Mouse (Mus musculus) spleen, adult 2 months (tissue): ENCODE measurements at regions not wholly inside any gene's neighbourhood (a gene's known extent, or its start where the extent isn't known, plus 50 kb on each side); places are given as distances from the start of the nearest gene placed in this dataset.

Experiments
- DNase-seq, 2 experiments: peaks; one replicate each; pipeline versions ENCODE4 v3.0.0 to v3.0.0-alpha.2; 2012 to 2021; ENCODE audit warnings: low spot score in 2 of 2, low read depth in 1 of 2
- H3K27ac ChIP-seq: fragments of 200-500 bp; 2 replicates; pipeline ENCODE4 v1.5.1; 2012; ENCODE audit warnings: low read length, inconsistent platforms; ENCODE audit not compliant: insufficient read depth
- H3K27me3 ChIP-seq: fragments of 200-500 bp; 2 replicates; pipeline ENCODE4 v1.6.1; 2012; ENCODE audit warnings: mild to moderate bottlenecking, moderate library complexity, low read length, inconsistent platforms; ENCODE audit not compliant: control insufficient read depth, insufficient read depth
- H3K36me3 ChIP-seq: fragments of 200-500 bp; 2 replicates; pipeline ENCODE4 v1.6.1; 2012; ENCODE audit warnings: mild to moderate bottlenecking, low read length, inconsistent platforms; ENCODE audit not compliant: control insufficient read depth, insufficient read depth
- H3K4me1 ChIP-seq: fragments of 200-500 bp; 2 replicates; pipeline ENCODE4 v1.6.1; 2011; ENCODE audit warnings: inconsistent platforms; ENCODE audit not compliant: control insufficient read depth, insufficient read depth, insufficient read length
- H3K4me3 ChIP-seq: fragments of 200-500 bp; 2 replicates; pipeline ENCODE4 v1.5.1; 2011; ENCODE audit warnings: mild to moderate bottlenecking, inconsistent platforms; ENCODE audit not compliant: insufficient read depth, insufficient read length; ENCODE audit errors: extremely low read depth
- CTCF ChIP-seq: fragments of 200-500 bp; IDR thresholded peaks from 2 replicates; pipeline ENCODE4 v1.5.1; 2011; ENCODE audit warnings: mild to moderate bottlenecking, inconsistent platforms; ENCODE audit not compliant: insufficient read depth, insufficient read length, insufficient replicate concordance; ENCODE audit errors: extremely low read depth
- POLR2A ChIP-seq: fragments of 200-500 bp; IDR thresholded peaks from 2 replicates; pipeline ENCODE4 v1.6.1; 2011; ENCODE audit warnings: low read depth, low read length, inconsistent platforms
- WGBS: fragments of 180-500 bp; shearing (Covaris S2); methylation state at CpG from one replicate; pipeline ENCODE4 v1.1.7; 2018; 5-methylcytosine and 5-hydroxymethylcytosine counted together

DNA sequence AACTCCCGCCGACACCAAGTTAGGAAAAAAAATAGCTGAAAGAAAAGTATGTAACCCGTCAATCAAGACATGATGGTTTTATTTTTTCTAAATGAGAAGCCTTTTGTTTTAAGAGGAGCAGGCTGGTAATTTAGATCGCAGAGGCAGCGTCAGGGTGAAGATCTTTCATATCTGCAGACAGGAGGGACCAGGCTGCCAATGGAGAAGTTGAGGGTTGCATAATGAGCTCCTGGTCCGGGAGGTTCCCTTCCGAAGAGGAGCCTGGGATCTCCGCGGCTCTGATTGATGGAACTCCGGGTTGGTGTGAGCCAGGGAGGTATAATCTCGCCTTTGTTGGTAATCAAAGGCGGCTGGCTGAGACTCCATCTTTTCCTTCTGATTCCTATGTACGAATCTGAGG lies 168.8 kb upstream of the Mvb12b start:
- Histone ChIP-seq H3K27me3 (no peaks in the 10 kb centered on the region), H3K4me3 (no peak overlapping the region), H3K27ac (no peak overlapping the region), H3K36me3 (no peaks in the 10 kb centered on the region), H3K4me1 (no peaks in the 10 kb centered on the region)
- WGBS = 85% methylated on average over 13 of the region's 13 CpGs
- no peak for TF ChIP-seq POLR2A
- TF ChIP-seq CTCF = no peak
- DNase-seq = no peak

- no peak for DNase-seq
- WGBS = 62% methylated on average over 5 of the region's 5 CpGs
- Histone ChIP-seq H3K4me1 (no peaks in the 10 kb centered on the region), H3K27me3 (no peaks in the 10 kb centered on the region), H3K27ac (no peak overlapping the region), H3K4me3 (no peak overlapping the region), H3K36me3 (no peaks in the 10 kb centered on the region)
- TF ChIP-seq POLR2A (no peak), CTCF (no peak)
Measured at GRCm38 (mm10) chr2:34043064-34043463, 155.3 kb upstream of the Mvb12b start.

GRCm38 (mm10) chr2:34042336-34042735 lies 154.6 kb upstream of the Mvb12b start:
- Histone ChIP-seq H3K27me3 (no peaks in the 10 kb centered on the region), H3K27ac (no peak overlapping the region), H3K4me3 (no peak overlapping the region), H3K4me1 (no peaks in the 10 kb centered on the region), H3K36me3 (no peaks in the 10 kb centered on the region)
- 6% methylated on average over 7 of the region's 7 CpGs for WGBS
- DNase-seq = peak in 1 of 2 experiments; percentile 8
- TF ChIP-seq POLR2A (no peak), CTCF (no peak)

DNA sequence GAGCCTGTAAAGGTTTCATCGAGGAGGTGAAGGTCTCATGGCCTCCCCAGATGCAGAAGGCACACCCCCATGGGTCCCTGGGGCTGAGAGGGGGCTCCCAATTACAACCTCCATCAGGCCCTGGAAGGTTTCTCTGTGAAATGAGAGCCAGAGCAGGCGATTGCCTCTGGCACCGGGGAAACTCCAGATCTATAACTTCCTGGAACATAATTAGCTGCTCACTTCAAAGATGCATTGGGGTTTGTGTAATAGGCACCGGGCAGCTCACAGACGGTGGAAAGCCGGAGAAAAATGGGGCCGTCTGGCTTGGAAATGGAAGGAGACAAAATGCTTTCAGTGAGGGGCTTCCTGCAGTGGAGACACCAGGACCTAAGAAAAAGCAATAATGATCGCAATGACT lies 151.2 kb upstream of the Mvb12b start:
- 78% methylated on average over 8 of the region's 8 CpGs for WGBS
- Histone ChIP-seq H3K27me3 (no peaks in the 10 kb centered on the region), H3K27ac (no peak overlapping the region), H3K36me3 (no peaks in the 10 kb centered on the region), H3K4me1 (no peaks in the 10 kb centered on the region), H3K4me3 (no peak overlapping the region)
- no peak for DNase-seq
- TF ChIP-seq CTCF (no peak), POLR2A (no peak)

DNA sequence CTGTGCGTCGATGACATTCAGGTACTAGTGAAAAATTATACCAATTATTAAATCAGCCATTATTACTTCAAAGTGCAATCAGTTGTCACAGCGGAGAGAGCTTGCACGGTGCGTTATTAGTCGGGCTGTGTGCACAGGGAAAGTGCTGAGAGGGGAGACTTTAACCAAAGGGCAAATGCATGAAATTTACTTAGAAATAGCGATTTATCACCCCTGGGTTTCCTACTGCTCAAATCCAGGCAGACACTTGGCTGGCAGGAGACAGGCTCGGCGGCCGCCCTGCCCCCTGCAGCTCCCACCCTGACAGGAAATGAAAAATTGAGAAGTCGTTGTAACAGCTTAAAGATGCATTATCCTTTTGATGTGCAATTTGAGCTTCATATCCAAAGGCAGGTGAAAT lies 145.5 kb upstream of the Mvb12b start:
- no peak for DNase-seq
- 49% methylated on average over 11 of the region's 11 CpGs for whole genome bisulfite sequencing
- Histone ChIP-seq H3K36me3 (no peaks in the 10 kb centered on the region), H3K4me3 (no peak overlapping the region), H3K27ac (no peak overlapping the region), H3K4me1 (no peaks in the 10 kb centered on the region), H3K27me3 (no peaks in the 10 kb centered on the region)
- TF ChIP-seq POLR2A (no peak), CTCF (no peak)

- WGBS = 70% methylated on average over 7 of the region's 7 CpGs
- DNase-seq = no peak
- Histone ChIP-seq H3K36me3 (no peaks in the 10 kb centered on the region), H3K27ac (no peak overlapping the region), H3K27me3 (no peaks in the 10 kb centered on the region), H3K4me1 (no peaks in the 10 kb centered on the region), H3K4me3 (no peak overlapping the region)
- TF ChIP-seq POLR2A (no peak), CTCF (no peak)
Measured at GRCm38 (mm10) chr2:34031421-34031820, 143.7 kb upstream of the Mvb12b start.

GRCm38 (mm10) chr2:34031001-34031412 lies 143.3 kb upstream of the Mvb12b start:
- Histone ChIP-seq H3K4me3 (no peak overlapping the region), H3K27ac (no peak overlapping the region), H3K4me1 (no peaks in the 10 kb centered on the region), H3K27me3 (no peaks in the 10 kb centered on the region), H3K36me3 (no peaks in the 10 kb centered on the region)
- no peak for DNase-seq
- WGBS = 61% methylated on average over 11 of the region's 11 CpGs
- TF ChIP-seq CTCF = no peak
- no peak for TF ChIP-seq POLR2A

DNA sequence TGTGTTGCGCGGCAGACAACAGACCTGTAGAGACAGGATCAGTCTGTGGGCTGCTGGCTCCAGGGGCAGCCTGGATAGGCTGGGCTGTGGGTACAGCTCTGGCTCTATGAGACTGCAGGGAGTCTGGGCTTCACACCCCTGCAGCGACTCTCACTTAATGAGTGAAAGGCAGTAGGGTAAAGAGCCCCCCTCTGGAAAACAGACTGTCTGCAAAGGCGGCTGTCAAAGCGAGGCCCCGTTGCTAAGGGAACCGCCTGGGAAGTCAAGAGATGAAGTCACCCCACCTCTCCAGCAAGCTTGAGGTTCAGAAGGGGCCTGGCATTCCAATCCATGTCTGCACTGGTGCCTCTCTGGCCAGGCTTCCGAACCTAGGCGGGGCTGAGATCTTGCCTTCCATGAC lies 139.7 kb upstream of the Mvb12b start:
- Histone ChIP-seq H3K4me1 (no peaks in the 10 kb centered on the region), H3K4me3 (no peak overlapping the region), H3K36me3 (no peaks in the 10 kb centered on the region), H3K27me3 (no peaks in the 10 kb centered on the region), H3K27ac (no peak overlapping the region)
- 80% methylated on average over 9 of the region's 9 CpGs for WGBS
- TF ChIP-seq POLR2A (no peak), CTCF (no peak)
- no peak for DNase-seq
